Mouse (Mus musculus) adrenal gland, postnatal 14 days (tissue): Measurements from ENCODE around the gene Hmg20b. TPM values are rescaled to one million over a fixed set of nuclear protein-coding genes. Genes with fewer than 3 reads are reported as not detected.

ENCODE experiments used
- DNase-seq: peaks from one replicate; pipeline ENCODE4 v3.0.0; 2021; ENCODE audit warnings: mixed read lengths
- total RNA-seq: library from RNA; stranded (reverse); gene quantifications from 2 replicates; pipeline ENCODE4 v1.2.3, GENCODE M21; 2021

The Hmg20b gene
- total RNA-seq, 1 experiment from 2014 or later, result 90.1 TPM

DNA sequence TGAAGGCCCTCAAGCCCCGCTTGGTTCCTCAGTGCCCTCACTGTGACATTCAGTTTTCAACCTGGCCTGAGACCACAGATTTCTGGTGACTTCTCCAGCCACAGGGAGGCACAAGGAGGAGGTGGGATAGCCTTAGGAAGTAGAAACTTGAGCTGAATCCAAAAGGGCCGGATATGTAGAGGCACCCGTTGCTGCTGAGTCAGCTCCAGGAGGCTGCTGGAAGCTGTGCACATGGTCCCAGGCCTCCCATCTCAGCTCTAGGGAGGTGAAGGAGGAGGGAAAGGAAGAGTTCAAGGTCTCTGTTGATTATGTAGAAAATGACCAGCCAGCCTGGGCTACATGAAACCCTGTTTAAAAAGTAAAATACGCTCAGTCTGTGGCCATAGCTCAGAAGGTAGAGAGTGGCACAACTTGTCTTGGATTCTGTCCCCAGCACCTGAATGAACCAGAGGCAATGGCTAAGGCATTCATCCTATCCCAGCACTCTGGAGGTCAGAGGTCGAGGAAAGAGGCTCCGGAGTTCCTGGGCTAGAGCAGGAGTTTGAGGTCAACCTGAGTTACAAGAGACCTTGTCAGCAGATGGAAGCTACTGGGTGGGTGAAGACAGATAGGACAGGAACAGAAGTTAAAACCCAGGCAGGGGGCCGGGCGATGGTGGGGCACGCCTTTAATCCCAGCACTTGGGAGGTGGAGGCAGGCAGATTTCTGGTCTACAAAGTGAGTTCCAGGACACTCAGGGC lies 4.6 kb upstream of the Hmg20b start:
- no peak for DNase-seq

DNA sequence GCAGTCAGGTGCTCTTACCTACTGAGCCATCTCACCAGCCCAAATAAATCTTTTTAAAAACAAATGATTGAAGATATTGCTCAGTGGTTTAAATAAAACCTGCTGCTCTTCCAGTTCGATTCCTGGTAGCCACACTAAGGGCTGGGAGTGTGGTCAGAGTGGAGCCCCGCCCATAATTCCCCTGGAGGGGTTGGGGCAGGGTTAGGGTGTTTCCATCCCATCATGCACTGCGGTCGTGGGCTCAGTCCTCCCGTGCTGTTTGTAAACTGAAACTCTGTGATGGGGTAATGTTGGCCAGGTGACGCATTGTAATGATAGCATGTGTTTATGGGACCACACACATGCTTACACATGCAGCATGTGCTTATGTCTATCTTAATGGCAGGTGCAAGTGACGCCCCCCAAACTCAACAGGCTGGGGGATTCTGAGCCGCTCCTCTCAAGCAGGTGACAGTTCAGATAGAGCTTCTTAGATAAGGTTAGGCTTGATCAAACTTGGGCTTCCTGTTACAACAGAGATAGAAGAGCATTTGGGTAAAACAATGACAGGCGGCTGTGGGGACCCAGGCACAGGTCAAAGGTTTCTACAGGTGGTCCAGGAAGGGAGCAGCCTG lies 1.5 kb upstream of the Hmg20b start:
- DNase-seq, result no peak

DNA sequence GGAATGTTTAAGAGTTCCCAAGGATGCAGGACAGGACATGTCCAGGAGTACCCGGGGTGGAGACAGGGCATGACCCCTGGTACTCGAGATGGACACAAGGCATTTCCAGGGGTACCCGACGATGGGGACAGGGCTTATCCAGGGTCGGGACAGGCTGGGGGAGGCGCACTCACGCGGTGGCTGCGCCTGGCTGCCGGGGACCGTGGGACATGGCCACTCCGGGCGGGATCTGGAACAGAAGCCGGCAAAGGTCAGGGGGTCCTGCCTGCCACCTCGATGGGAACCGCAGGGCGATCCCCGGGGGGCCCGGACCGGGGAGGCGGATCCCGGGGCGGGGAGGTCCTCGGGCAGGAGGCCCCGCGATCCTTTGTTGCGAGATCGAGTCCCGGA lies 324 bp downstream of the Hmg20b start:
- DNase-seq, result no peak

DNA sequence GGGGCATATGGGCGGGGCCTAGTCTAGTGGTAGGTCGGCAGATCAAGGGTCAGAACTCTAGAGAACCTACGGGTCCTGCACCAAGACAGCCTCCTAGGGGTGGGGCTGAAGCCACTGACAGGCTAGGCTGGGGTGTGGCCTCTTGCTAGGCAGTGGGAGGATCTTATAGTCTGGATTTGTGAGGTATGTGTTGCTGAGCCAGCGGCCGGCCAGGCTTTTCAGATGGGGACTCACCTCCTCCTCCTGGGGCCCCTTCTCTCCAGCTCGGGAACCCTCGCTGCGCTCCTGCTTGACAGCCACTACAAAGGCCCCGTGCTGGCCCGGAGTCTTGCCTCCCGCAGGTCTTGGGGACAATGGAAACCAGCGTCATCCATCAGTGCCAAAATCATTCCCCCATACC lies 1.1 kb downstream of the Hmg20b start:
- DNase-seq, result peak; percentile 70

DNA sequence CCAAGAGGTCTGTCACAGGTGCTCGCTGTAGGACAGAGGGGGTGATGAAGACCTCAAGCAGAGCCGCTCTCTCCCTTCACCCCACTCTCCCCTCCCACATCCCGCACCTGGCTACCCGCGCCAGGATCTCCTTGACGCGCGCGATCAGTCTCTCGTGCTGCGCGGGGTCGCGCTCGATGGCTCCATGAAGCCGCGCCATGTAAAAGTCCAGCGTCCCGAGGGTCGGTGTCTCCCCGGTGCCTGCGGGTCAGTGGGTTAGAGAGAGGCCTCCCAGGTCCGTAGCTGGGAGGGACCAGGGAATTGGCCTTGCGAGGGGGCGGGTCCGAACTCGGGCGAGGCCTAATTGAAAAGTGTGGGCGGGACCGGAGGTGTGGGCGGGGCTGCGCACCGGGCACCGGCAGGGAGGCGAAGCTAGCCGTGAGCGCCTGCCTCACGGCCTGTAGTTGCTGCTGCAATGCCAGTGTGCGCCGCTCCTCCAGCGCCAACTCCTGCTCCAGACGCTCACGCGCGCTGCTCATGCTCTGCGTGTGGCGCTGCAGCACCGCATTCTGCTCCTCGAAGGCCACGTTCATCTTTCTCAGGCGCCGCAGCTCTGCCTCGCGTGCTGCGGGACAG lies 3.7 kb downstream of the Hmg20b start:
- DNase-seq, result peak; percentile 92

DNA sequence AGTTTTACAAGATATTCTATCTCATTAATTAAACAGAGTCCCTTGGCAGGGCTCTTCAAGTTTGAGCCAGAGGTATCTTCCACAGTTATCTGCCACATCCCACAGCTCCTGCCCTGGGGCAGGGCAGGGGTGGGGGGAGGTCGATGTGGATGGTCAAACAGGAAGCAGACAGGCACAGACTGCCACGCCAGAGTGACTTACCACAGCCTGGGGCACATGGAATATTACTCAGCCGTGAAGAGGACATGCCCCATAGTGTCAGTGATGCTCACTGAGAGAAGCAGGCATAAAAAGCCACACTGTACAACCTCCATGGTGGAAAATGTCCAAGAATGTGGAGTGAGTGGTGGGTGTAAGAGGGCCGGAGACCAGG lies 5.1 kb downstream of the Hmg20b start:
- no peak for DNase-seq

DNA sequence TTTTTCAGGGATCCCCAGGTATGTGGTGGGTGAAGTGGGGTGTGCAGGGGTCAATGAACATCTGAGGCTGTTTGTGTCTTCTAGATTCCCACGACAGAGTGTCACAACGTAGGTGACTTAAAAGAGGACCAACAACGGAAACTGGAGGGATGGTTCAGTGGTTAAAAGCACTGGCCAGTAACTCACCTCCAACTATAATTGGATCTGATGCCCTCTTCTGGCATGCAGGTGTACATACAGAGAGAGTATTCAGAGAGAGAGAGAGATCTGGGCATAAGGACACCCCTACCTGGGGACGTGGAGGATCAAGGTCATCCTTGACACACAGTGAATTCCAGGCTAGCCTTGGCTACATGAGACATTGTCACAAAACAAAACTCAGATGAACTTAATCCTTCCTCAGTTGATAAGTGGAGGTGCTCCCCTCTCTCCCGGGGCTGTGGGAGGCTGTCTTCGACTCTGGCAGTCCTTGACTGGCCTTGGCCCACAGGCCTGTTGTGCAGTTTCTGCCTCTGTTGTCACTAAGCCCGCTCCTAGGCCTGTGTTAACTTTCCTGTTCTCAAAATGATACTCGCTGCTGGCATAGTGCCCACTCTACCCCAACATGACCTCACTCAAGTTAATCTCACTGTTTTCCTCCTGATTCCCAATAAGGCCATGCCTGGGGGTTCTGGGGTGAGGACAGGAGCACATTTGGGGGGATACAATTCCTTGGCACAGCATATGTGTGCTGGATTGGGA lies 5.7 kb downstream of the Hmg20b start:
- peak; percentile 76 for DNase-seq

DNA sequence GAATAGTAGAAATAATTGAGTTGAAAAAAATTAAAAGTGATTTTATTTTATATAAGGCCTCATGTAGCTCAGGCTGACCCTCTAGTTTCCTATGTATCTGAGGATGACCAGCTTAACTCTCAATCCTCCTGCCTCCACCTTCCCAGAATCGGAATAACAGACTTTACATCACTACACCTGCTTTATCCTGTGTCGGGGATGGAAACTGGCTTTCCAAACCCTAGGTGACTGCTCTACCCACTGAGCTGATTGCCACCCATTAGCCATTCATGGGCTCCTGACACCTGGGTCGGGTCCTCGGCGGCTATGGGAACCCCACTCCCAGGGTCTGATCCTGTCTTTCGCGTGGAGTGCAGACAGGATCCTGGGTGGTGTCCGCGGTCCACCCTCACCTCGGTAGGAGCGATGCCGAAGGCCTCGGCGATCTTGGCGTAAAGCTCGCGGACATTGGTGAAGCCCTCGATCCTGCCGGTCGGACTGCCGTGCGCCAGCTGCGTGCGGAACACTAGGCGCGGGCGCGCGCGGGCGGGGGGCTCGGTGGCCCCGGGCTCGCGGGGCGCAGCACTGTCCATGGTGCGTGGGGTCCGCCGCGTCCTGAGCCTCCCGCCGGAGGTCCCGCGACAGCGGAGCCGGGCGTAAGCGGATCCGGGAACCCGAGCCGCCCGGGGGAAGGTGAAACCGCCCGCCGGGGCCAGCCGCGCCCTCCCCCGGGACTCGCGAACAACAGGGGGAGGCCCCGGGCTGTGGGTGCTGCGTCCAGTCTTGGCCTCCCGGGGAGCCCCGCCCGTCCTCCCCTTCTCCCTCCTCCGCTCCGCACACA lies 7.4 kb downstream of the Hmg20b start, which contains the start of gene Gipc3:
TSS of gene Gipc3 (minus strand) at position 581 of the 820 bp plus-strand sequence.
- peak; percentile 67 for DNase-seq

DNA sequence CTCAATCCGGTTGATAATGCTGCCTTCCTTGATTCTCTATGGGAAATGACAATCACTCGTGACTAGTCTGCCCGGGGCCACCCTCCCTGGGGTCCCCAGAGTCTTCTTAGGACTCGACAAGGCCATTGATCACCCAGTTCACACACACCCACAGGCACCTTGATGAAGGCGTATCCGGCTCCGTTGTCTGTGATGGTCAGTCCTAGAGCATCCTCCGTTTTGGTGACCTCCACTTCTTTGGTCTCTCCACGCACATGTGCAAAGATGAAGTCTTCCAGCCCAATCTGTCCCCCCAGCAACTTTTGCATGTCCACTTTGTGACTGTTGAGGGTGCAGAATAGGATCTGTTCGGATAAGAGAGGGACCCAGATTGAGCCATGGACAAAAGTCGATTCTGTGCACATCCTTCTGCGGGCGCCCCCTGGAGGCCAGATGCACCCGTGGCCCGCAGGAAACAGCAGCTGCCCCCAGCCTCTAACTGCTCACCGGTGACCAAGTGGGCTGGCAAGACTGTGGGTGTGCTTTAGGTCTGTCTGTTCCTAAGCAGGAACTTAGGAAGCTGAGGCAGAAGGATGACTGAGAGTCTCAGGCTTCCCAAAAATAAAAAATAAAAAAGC lies 8.8 kb downstream of the Hmg20b start:
- DNase-seq, result peak; percentile 89

DNA sequence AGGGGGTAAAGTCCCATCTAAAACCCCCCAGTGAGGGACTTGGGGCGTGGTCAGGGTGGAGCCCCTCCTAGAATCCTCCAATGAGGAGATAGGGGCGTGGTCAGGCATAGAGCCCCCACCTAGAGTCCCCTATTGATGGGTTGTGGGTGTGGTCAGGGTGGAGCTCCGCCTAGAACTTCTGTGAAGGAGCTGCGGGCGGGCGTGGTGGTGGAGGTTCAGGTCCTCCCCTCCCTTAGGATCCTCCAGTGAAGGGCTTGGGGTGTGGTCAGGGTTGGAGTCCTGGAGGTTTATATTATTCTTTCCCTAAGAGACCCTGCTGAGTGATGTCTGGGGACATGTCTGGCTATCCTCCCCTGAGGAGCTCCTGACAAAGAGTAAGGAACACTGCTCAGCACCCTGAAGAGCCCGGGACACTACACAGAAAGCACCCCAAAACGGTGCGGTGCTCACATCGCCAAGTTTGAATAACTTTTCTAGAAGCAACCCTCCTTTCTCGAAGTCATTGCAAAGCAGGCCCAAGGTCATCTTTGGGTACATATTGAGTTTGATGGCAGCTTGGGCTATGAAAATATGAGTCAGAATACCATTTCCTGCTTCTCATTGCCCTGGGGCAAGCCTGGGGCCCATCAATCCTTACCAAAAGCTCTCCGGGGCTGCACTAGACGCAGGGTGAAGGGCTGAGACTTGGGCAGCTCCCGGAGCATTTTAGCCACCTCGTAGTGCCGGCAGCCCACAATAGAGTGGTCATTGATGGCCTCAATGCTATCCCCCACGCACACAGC lies 9.5 kb downstream of the Hmg20b start:
- DNase-seq, result no peak

DNA sequence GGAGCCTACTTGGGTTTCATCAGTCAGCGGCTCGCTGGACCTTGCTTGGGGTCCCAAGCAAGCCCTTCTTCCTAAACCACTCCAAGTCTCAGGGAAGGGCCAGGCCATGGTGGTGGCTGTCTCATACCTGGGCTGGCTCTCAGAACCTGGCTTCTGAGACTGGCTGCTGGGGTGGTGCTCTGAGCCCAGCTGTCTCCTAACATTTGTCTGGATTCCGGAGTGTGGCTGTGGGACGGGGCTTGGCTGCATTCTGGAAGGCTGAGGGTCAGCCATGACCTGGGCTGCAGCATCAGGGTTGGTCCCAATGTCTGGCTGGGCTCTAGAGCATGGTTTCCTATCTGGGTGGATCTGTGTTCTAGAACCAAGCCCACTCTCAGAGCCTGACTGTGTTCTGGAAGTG lies 13.7 kb downstream of the Hmg20b start:
- no peak for DNase-seq

DNA sequence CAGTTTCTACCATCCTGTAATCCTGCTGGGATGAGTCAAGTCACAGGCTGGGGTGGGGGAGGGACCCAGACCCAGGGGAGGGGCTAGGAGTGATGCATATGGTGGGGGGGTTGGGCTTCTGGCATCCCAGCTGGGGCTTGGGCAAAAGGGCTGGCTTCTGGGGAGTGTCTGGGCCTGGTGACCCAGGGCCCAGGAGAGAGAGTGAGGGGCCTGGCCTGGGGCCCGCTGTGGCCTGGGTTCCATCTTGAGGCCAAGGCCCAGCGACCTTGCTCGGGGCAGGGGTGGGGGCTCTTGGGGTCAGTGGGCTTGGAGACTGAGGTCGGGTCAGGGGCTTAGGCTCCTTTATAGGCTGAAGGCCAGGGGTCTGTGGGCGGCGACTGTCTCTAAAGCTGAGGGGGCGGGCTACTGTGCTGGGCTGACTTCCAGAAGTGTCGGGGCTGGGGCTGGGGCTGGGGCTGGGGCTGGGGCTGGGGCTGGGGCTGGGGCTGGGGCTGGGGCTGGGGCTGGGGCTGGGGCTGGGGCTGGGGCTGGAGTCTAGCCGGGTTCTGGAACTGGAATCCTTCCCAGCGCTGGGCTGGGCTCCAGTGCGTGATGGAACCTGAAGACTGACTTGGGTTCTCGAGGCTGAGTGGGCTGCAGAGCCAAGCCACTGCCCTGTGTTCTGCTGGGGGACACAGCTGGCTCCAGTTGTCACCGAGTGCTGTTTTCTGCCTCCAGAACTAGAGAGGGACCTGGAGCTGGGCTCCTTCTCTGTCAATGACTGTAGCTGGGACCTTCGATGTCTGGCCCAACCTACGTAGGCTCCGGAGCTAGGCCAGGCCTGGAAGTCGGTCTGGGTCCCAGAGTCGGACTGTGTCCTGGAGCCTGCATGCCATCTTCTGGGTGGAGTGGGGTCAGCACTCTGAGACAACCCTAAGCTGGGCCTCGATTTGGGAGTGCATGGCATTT lies 14.6 kb downstream of the Hmg20b start:
- DNase-seq, result no peak

DNA sequence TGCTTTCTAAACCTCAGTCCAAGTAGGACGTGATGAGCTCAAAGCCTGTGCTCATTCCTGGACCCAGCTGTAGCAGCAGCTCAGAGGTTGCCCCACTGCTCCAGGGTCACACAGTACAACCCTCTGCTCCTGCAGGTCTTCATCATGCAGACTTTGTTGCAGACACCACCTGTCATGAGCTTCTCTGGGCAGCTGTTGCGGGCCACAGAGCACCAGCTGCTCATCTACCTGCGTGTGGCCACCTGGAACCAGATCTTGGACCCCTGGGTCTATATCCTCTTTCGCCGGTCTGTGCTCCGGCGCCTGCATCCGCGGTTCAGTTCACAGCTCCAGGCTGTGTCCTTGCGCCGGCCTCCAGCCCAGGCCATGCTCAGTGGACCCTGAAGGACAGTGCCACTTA lies 16.0 kb downstream of the Hmg20b start:
- no peak for DNase-seq

DNA sequence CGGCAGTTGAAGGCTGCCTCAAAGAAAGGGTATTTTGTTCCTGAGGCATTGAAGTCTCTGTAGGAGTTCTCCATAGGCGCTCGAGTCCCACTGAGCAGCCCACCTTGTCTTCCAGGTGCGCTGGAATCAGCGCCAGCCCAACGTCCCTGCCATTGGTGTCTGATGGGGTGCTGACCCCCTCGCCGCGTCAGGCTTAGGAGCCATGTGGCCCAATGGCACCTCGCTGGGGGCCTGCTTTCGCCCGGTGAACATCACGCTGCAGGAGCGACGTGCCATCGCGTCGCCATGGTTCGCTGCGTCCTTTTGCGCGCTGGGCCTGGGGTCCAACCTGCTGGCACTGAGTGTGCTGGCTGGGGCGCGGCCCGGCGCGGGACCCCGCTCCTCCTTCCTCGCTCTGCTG lies 18.0 kb downstream of the Hmg20b start:
- no peak for DNase-seq

DNA sequence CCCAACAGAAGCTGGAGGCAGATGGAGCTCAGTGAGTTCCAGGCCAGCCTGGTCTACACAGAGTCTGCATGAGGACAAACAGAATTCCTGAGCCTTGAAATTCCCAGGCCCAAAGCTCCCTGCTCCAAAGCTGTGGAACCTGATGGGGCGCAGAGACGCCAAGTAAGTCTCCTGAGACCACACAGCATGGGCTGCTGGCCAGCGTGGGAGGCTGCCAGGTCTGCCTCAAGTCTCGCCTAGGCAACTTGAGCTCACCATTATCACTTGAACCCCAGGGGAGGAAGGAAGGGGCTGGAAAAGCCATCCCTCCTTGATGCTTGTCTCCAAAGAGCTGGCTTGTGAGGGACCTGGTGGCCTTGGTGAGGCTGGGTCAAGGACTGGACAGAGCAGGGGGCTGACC lies 20.3 kb downstream of the Hmg20b start:
- no peak for DNase-seq

DNA sequence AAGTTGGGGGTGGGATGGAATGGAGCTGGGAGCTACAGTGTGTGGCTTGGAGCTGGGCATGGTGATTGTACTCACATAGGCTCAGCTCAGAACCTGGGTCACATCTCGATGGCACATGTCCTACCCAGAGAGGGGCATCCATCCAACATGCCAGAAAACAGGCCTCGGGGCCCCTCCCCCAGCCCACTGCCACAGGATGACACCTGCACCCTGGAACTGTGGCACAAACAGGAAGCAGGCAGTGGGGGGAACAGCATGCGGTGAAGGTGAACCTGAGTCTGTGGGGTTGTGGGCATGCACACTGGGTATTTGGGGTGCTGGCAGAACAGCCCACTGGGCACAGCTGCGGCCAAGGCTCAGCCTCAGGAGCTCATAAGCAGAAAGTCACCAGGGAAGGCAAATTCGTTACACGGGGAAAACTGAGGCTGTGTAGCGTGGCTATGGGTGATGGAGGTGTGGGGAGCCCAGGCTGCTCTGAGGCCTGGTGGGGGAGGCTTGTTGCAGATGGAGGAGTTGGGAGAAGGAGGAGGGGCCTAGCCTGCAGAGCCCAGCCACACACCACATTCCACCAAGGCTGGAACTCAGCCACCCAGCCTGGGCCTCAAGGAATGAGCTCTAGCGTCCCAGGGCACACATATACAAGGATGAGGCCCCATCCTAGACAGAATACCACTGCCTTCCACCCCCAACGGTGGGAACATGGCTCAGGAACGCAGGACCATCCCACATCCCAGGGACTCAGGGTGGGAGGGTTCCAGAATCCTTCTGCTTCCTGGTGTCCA lies 20.9 kb downstream of the Hmg20b start:
- DNase-seq, result peak; percentile 62

DNA sequence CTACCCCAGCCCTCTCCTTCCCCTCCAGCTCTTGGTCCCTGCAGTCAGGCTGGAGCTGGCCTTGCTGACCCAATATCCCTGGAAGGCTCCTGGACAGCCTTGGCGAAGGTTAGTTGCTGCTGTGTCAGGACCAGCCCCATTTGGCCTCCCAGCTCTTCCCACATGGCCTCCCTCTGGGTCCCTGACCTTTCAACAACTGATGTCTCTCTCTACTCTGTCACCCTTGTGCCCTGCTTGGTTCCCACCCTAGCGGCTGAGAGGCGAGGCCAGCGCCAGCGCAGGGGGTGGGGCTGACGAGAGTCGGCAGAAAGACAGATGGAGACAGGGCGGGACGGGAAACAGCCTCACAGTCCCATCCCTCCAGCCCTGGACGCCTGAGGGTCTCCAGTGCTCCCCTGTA lies 21.9 kb downstream of the Hmg20b start, which contains the start of gene Tbxa2r:
TSS of gene Tbxa2r (plus strand) at position 346 of the 400 bp plus-strand sequence.
- peak; percentile 94 for DNase-seq

DNA sequence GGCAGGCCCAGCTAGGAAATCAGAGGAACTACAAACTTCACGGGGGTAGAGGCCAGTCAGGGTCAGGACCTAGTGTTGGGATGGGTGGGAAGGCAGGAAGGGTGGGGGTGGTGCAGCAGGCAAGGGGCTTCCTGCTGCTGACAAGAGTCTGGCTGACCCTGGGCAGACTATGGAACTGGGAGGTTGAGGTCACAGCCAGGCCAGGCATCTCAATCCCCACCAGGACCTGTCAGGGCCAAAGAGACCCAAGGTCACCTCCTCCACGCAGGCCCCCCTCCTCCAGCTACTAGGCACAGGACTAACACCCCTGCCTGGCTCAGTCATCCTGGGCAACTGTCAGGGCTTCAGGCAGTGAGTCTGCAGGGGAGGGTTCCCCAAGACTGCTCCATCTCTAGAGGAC lies 22.3 kb downstream of the Hmg20b start:
- DNase-seq, result no peak

DNA sequence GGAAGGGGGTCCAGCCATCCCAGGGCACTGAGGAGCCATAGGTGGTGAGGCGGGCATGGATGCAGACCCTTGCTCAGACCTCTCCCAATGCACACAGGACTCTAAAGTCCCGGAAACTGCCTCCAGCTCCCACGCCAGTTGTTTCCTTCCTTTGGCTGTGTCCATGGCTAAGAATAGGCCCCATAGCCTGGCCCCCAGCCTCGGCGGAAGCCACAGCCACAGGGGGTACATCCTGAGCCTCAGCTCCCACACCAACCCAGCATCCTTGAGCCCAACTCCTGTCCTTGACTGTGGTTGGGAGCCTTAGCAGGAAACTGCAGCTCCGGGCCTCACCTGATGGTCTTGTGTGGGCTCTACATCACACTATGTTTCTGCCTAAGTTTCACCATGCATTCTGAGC lies 23.4 kb downstream of the Hmg20b start:
- DNase-seq, result peak; percentile 73
